Mouse (Mus musculus) E14TG2a.4 (cell line): ENCODE measurements at regions not wholly inside any gene's neighbourhood (a gene's known extent, or its start where the extent isn't known, plus 50 kb on each side); places are given as distances from the start of the nearest gene placed in this dataset.

Experiments
- CTCF ChIP-seq: conservative IDR thresholded peaks from 2 replicates; pipeline ENCODE4 v1.5.1; 2014; ENCODE audit warnings: low read length
- POU5F1 ChIP-seq: IDR thresholded peaks from 2 replicates; pipeline ENCODE4 v1.6.1; 2014; ENCODE audit warnings: low read length, borderline replicate concordance

DNA sequence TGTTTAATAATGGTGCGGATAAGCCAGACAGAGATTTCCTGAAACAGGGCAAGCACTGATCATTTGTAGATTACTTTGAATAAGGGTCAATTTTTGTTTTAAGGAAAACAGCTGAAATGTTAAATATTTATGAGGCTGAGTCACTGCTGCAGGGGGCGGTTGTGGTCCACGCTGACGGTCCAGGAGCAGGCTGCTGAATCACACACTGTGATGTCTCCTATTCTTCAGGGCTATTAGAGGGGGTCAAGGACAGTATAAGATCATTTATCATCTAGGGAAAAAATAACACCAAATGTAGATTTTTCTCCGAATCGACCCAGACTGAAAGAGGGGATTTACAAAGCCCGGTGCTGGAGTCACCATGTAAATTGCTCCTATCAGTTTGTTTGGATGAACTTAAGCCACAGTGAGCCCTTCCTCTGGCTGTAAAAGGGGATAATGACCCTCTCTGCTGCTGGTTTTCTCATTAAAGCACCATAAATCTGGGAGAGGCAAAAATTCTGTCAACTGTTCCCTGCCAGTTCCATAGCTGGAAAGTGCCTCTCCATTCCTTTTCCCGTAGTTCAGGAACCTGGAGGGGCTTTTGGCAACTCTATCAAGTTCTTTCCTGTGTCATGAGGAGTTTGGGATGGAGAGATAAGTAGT, 404.2 kb downstream of the Glrx3 start:
- TF ChIP-seq CTCF (no peak), POU5F1 (no peak)
